Mouse (Mus musculus) thymus, postnatal 10 days (tissue): Measurements from ENCODE around the gene Kcmf1.
"Not testable (repeated sequence)": the region's sequence is repeated elsewhere in the genome, so short reads cannot be mapped to it uniquely, and the experiment has no call there.

Experiments used
- DNase-seq, 2 experiments: peaks; one replicate each; pipeline ENCODE4 v3.0.0; 2021; ENCODE audit warnings: low spot score in 2 of 2

Gene Kcmf1

DNA sequence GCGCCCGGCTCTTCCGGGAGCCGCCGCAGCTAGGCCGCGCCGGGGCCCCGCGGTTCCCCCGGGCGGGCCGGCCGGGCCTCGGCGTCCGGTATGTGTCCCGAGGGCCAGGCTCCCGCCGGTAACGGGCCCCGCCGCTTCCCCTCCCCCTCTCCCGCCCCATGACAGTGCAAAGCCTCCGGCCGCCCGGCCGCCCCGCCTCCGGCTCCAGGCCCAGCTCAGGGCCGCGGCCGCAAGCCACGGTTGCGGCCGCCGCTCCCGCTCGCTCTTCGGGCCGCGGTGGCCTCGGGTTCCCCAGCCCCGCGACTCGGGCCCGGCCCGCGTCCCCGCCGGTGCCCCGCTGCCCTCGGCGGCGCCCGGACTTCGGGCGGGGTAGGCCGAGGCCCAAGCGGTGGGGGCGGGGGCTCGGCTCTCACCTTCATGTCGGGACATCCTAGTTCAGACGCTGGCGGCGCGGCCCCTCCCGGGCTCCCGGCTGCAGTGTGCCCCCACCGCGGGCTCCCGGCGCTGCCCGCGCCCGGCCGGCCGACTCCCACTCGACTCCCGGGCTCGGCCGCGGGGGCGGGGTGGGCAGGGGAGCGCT lies 488 bp downstream of the Kcmf1 start:
- DNase-seq = peak; percentile 42 to 52

DNA sequence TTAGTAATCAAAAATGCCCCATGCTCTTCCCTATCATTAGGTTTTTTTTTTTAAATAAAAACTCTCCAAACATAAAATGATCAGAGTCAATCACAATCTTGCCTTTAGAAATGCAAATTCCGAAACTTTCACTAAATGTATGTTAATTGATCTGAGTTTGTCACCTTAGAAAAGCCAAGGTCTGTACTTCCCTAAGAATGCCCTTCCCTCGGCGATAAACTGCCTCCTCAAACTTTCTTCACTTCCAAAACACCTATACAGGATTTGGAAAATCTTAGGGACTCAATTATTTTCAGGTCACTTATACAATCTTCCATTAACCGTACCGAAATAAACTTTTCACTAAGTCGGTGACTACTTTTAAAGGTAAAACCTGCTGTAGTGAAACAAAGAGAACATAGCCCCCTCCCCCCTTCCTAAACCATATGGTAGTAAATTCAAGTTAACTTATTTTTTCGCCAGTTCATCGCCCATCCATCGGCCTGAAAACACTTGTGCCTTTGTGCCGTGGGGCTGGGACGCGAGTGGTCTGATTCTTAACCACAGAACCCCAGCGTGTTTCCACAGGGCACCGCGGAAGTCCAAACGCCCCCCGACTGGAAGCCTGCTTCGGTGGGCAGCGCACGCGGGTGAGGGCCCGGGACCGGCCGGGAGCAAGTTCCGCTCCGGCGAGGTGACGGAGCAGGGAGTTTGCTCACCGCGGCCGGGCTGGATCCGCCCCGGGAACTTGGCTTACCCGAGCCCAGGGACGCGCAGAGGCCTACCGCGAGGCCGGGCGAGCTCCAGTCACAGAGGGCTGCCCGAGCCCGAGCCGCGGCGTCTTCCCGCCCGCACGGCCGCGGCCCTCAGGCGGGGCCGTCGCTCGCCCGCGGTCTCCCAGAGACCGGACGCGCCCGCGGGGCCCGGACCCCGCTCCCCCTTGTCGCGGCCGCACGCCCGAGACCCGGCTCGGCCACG lies 1.3 kb downstream of the Kcmf1 start:
- peak; percentile 50 to 65 for DNase-seq

DNA sequence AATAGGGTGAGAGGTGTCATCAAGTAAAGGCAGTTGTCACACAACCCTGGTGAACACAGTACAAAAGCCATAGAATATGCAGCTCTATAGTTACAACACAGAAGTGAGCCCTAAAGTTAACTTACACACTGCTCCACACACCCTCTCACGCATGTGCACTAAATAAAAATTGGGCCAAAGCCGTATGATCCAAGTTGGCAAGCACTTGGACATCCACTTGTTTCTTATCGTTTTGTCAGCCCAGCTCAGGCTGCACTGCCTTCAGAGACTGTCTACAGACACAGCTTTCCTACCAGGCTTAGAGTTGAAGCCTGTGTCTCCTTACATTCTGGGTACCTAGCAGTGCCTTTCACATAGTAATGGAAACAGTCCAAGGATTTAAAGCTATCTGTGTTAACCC lies 4.8 kb downstream of the Kcmf1 start:
- DNase-seq = no peak

DNA sequence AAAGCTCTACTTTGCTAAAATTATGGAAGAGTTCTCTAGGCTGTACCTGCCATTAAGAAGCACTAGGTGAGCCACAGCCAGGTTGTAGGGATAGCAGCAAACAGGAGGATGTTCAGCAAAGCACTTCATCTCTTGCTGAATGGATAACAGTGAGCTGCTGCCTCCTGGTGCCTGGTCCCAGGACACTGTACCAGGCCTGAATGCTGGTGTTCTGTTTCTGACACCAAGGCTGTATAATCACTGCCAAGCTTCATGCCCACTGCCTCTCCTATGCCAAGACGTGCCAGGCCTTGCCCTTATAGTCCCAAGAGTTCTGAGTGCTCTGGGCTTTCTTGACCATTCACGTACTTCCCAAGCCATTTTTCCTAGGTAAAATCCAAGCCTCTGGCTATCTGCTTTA lies 8.5 kb downstream of the Kcmf1 start:
- no peak for DNase-seq

DNA sequence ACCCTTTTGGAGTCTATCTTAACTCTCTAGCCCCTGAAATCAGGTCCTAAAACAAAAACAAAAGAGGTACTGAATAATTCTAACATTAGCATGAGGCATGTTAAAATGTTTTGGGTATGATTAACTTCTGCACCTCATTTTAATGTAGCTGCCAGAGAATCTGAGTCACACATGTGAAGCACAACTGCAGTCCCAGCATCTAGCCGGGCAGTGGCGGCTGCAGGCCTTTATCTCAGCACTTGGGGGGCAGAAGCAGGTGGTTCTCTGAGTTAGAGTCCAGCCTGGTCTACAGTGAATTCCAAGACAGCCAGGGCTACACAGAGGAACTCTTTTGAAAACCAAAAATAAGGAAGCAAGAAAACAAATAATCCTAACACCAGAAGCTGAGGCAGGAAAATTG lies 11.1 kb downstream of the Kcmf1 start:
- DNase-seq = no peak

DNA sequence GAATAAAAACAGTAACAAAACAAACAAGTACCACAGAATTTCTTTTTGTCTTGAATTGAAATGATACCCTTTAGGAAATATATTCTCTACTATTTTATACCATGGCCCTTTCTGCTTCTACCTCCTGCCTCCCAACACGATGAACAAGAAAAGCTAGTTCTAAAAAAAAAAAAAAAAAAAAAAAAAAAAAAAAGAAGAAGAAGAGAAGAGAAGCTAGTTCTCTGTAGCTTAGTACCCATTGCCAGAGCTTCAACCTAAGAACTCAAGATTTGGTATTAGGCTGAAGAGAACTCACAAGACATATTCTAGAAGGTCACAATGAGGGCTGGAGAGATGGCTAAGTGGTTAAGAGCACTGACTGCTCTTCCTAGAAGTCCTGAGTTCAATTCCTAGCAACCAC lies 14.5 kb downstream of the Kcmf1 start:
- DNase-seq = no peak

DNA sequence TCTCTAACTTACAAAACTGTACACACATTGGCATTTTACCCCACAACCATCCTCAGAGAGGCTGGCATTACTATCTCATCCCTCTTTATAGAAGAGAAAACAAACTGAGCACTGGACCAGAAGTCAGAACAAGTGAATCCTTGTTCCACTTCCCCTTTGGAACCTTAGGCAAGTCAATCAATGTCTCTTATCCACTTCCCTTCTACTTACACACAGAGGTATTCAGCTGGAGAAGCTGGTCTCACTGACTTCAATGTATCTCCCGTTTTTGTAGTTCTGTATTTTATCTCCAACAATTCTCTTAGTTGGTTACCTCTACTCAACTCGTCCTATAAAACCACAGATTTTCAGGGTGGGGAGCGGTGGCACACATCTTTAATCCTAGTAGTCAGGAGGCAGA lies 15.0 kb downstream of the Kcmf1 start:
- DNase-seq = no peak

DNA sequence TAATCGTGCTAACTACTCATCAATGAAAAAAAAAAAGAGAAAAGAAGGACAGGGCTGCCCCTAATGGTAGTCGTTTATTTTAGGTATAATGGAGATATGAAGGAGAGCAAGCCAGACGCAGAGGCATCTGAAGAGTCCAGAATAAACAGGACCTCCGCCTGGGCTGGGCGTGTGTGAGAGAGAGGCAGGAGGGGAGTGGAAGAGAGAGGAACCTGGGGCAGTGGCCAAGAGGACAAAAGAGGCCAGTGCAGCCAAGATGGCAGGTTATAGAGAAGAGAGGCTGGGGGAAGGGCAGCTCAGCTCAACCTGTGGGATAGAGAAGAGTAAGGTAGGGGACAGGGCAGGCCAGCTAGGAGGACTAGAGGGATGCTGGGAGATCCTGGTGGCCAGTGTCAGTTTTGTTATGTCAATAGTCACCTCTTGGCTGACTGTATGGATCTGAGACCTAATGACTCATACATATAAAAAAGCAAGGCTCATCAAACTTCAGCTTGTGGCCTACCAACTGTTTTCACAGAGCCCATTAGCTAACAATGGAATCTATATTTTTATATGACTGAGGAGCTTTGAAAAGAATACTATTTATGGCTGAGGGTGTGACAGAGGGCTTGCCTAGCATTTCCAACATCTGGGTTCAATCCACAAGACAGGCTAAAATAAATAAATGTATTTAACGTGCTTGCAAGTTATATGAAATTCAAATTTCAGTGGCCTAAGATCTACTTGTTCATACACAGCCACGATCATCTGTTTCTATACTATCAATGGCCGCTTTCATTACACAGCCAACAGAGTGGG lies 16.9 kb downstream of the Kcmf1 start:
- DNase-seq = no peak

DNA sequence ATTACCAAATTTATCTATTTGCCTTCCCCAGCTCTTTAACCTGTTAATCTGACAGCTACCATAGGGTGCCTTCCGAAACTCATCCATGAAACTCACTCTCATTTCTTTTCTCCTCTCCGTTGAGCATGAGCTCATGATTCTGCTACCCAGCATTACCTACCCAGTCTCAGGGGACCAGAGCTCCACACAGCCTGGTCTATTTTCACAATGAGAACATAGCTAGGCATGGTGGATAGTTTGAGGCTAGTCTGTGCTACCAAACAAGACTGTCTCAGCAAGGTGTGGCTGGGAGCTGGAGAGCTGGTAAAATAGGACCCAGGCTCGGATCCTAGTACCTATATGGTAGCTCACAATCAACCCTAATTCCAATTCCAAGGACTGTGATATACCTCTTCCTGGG lies 17.6 kb downstream of the Kcmf1 start:
- DNase-seq = no peak

DNA sequence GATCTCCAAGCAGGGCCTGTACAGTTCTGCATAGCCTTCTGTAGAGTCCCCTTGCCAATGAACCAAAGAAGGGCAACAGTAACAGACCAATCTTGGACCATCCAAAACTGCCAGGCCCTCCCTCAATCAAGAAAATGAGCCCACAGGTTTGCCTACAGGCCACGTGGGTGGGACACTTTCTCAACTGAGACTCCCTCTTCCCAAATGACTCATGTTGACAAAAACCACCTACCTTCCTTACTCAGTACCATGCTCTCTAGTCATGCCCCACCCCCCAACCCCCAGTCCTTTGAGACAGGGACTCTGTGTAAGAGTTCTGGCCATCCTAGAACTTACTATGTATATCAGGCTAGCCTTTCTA lies 18.2 kb downstream of the Kcmf1 start:
- DNase-seq = no peak

DNA sequence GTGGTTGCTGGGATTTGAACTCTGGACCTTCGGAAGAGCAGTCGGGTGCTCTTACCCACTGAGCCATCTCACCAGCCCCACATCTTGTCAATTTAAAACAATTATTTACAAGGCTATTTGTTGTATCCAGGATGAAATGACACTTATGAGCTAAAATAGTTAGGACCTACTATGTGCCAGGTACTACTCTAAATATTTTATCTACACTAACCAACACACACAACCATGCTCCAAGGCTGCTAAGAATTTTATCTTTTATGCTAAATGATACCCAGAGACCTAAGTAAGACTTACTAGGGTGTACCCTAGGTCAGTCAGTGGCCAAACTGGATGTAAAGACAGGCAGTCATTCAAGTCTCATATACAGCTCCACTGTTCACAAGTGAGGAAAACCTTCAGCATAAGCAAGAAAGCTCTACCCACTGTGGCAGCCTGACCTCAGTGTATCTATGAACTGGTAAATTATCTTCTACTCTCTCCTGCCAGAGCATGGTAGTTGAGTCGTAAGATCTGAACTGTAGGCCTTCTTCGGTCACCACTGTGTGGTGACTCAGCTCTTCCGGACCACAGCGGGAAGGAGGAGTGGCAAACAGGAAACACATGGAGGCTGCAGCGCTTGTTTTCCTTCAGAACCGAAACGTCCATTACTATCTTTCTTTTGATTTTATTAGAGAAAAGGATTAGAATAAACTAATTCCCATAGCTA lies 18.7 kb downstream of the Kcmf1 start:
- DNase-seq = no peak

DNA sequence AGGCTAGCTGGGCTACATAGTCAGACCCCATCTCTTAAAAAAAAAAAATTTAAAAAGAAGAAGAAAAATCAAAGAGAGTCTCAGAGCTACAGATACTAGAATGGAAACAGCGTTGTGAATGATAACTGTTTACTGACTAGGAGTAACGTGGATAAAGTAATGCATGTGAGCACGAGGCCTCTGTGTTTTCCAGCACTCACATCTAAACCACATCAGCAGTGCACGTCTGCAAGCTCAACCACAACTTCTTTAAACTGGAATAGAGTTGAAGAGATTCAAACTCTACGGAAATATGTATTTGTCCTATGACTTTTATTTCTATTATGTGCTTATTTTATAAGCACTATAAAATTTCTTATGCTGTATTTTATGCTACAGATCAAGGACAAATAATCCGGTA lies 23.1 kb downstream of the Kcmf1 start:
- DNase-seq = no peak

DNA sequence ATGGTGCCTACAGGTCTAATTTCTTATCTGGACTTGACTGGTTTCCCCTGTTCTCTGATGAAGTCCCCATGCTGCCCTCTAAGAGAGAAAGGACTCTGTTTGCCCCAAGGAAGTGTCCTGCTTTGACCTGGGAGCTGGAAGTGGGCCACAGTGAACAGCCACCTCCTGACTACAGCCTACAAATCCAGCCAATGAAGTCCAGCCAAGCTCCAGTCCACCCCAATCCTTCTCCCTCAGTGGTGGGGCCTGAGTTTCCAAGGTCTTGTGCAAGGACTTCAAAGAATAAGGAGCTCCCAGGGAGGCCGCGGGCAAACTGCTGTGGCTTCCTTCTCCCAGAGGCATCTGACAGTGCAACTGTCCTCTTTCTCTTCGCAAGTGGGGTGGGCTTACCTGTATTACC lies 26.4 kb downstream of the Kcmf1 start:
- DNase-seq = no peak

DNA sequence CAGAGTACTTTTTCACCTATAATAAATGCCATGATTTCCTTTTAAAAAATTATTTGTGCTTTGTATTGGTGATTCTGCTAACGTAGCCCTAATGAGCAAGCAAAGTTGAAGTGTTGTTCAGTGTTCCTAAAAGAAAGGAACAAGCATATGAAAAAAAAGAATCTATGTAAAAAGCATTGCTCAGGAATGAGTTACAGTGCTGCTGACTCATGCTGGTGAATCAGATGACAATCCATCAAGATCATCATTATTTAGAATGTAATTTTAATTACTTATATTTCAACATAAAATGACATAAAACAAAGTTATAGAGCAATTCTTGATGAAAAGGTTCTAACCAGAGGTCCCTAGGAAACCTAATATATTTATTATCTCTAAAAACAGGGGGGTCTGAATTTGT lies 27.5 kb downstream of the Kcmf1 start:
- DNase-seq = no peak

DNA sequence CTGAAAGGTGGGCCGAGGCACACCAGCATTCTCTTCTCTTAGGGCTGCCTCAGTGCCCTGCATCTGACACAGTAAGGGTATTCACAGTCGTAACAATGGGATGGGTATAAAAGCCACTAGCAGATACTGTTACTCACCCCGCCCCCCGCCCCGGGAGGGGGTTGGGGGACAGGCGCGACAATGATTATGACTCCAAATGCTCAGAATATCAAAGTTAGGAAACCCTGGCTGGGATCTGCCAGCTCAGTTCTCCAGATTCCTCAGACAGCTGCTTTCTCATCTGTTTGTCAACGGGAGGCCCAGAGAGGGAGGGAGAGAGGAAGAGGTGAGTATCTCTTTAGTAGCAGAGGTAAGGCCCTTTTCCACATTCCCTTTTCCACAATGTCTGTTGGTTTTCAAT lies 30.2 kb downstream of the Kcmf1 start:
- DNase-seq = no peak

DNA sequence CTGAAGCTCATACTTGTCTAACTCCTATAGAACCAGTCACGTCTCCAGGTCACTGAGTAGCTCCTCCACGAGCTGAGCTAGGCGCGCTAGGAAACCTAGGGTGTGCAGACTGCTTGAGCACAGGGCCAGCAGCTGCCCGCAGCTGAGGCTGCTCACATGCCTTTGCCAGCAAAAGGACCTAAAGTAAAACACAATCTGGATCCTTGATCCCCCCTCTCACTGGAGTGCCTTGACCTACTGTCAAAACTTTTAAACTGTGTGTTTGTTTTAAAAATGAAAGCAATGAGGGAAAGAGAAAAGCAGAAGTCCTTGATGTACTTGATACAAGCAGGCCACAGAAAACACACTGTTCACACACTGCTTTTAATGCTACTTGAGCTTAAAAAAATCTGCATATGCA lies 31.1 kb downstream of the Kcmf1 start:
- no peak for DNase-seq

DNA sequence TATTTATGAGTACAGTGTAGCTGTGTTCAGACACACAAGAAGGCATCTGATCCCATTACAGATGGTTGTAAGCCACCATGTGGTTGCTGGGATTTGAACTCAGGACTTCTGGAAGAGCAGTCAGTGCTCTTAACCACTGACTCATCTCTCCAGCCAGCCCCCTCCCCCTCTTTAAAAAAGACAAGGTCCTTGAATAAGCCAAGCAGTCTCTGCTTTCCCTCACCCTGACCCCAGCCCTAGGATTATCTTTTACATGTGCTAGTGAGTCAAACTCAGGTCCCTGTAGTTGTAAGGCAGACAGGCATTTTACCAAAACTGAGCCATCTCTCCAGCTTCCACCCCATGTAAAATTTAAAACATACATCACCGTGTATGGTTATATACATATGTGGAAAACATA lies 32.0 kb downstream of the Kcmf1 start:
- DNase-seq = no peak

DNA sequence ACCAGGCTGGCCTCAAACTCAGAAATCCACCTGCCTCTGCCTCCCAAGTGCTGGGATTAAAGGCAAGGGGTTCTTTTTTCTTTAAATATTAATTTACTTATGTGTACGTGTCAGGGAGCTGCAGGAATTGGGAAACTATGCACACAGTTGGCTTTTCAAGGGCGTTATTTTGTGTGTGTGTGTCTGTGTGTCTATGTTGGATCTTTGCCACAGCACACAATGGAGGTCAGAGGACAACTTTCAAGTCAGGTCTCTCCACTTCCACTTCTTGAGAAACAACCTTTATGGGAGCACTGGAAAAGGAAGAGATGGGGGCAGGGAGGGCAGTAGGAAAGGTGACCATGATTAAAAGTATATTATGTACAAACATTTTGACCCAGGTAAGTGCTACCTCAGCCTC lies 33.5 kb downstream of the Kcmf1 start:
- DNase-seq = no peak

DNA sequence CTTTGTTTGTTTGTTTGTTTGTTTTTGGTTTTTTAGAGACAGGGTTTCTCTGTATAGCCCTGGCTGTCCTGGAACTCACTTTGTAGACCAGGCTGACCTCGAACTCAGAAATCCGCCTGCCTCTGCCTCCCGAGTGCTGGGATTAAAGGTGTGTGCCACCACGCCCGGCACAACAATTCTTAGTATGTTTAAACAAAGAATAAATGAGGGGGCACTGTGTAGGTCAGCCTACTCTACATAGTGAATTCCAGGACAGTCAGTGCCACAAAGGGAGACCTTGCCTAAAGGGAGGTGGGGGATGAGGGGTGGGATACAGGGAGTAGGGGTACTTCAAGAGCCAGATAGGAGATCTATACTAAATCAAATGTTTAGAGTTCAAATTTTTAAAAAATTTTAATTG lies 37.1 kb downstream of the Kcmf1 start:
- DNase-seq = not testable (repeated sequence)

DNA sequence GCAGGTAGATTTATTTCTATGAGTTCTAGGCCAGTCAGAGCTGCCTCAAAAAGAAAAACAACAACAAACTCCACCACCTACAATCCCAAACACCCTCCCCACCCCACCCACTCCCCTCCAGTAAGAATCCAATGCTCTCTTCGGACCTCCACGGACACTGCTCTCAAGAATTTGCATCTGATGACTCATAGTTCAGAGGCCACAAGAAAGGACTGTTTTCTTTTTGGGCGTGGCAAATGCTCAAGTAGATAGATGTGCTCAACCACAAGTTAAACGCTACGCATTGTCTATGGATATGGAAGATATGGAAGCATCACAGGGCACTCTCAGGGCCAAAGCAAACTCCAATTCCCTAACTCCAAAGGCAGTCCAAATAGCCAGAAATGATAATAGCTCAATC lies 45.5 kb downstream of the Kcmf1 start:
- DNase-seq = no peak

DNA sequence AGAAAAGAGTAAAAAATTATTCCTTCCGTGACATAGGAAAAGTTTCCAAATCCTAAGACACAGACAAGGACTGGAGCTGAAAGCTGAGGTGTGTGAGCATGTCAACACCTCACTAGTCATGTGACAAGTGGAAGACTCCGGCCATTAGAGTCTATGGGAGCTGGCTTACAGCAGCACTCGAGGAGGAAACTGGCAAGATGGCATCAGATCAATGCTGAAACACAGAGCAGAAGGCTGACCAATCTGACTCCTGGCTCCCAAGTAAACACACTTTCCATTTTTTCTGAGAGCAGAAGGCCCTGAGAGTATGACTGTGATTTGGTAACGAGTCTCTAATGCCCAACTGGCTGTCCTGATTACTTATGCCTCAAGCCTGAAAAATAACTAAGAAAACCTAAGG lies 47.6 kb downstream of the Kcmf1 start:
- DNase-seq = no peak

DNA sequence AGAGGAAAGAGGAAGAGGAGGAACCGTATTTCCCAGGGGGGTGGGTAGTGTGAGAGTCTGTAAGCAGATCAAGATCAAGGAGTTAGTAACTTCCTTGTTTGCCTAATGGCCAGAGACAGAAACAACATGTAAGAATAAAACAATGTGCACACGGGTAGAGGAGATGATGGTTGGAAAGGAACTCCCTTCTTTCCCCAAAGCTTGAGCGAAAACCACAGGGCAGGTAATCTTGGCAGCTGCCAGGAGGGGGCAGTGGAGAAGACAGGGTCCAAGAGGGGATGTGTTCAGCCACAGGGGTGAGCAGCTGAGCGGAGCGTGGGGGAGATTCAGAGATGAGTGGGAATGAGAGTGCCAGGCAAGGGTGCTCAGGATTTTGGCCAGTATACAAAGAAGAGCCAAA lies 48.1 kb downstream of the Kcmf1 start:
- peak; percentile 15 to 57 for DNase-seq
